Mouse (Mus musculus) layer of hippocampus, adult 9-11 months (tissue): ENCODE results near the gene Phf3.
"Not testable (repeated sequence)": the region's sequence is repeated elsewhere in the genome, so short reads cannot be mapped to it uniquely, and the experiment has no call there.

Experiments
- DNase-seq: peaks from one replicate; pipeline ENCODE4 v3.0.0; 2022

The Phf3 gene

DNA sequence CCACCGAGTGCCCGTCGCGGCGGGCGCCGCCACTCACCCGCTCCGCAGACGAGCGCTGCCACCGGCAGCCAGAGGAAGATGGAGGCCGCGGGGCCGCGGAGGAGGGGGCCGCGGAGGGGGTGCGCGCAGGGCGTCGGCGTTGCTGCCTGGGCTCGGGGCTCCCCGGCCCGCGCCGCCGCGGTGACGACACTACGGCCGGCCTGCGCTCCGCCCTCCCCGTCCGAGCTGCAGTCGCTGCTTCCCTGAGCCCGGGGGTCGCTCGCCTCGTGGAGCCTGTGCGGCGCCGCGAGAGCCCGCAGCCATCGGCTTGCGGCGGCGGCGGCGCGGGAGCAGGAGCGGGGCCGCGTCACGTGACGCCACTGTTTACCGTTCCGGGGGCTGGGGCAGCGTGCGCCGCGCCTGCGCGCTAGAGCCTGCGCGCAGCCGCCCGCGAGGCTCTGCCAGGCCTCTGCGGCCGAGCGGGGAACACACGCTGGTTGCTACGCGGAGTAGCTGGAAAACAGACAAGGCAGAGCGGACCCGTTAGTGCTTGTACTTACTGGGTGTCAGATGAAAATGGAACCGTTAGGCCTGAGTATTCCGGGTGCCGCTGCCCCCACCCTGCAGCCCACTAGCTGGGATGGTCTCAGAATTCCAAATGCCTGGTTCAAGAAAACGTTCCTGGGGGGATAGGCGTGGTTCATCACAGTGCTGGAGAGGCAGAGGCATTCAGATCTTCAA is at the start of gene Phf3:
Gene Phf3, minus strand, starts transcription at position 381 of the 720 bp plus-strand sequence.
- peak; percentile 92 for DNase-seq

DNA sequence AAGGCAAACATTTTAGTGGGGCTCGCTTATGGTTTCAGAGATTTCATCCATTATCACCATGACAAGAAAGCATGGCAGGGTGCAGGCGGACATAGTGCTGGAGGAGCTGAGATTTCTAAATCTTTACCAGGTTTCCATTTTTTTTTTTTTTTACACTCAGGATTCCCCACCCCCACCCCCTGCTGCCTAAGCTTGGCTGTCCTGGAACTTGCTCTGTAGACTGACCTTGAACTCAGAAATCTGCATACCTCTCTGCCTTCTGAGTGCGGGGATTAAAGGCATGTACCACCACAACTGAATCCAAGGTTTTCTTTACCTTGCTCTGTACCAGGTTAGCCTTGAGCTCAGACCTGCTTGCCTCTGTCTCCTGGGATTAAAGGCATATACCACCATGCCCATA is 48.5 kb upstream of the Phf3 start:
- no peak for DNase-seq

DNA sequence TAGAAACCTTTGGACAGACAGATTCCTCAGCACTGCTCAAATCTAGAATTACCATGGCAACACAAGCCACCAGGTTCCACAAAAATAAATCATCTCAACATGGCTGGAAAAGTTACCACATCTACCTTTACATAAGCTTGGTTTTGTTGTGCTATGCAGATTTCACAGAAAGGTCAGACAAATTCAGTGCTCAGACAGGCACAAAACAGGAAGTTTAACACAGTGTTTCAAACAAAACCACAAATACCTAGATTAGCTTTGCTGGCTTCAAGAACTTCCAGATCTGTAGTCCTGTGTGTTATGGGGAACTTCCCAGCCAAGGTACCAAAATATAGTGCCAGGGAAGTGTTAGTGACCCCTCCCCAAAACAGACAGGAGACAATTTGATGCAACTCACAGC is 47.5 kb upstream of the Phf3 start:
- no peak for DNase-seq

DNA sequence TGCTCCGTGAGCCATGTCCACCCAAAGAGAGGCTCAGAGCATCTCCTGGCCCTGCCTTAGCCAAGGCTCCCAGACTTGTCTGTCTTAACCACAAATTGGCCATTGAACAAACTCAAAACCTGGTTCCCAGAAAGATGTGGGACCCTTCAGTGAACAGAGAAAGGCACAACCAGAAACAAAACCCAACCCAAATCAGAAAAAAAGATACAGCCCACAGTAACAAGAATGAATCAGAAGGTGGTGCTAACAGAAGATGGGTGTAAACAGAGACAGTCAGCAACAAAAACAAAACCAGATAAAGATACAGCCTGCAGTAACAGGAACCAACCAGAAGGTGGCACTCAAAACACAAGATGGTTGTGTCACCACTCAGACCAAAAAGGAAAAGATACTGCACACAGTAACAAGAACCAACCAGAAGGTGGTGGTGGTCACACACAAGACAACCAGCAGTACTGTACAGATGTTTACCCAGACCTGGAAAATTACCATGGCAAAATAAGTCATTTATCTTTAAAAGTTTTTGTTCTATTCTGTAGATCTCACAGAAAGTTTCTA is 47.0 kb upstream of the Phf3 start:
- DNase-seq, result peak; percentile 46

DNA sequence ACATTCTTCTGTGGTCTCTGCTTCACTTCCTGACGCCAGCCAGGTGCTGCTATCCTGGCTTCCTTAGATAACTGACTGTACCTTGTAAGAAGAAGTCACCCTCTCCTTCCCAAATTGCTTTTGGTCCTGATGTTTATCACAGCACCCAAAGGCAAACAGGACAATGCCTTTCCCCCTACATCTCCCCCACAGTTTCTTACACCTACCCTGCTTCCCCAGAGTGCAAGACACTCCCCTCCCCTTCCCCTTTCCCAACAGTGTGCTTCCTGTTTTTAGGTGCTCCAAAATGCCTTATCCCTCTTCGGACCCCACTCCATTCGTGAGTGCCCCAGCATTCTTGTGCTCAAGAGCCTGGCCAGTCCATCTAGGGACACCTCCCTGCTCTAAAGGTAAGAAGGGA is 36.5 kb upstream of the Phf3 start:
- DNase-seq, result no peak

DNA sequence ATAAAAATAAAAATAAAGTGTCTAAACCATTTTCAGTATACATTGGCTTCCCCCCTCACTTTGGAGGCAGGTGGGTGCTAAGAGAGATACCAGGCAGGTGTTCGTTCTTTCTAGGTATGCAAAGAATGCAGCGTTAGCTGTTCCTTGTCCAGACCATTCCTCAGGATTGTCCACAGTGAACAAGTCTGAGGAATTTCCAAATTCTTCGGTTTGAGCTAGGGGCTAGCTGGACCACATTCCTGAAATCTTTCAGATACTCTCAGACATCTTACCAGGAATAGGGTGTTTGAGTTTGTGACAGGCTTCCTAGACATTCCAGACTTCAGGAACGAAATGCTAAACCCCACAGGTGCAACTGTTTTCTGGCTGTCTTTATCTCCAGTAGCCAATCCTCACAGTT is 35.1 kb upstream of the Phf3 start:
- DNase-seq, result no peak

DNA sequence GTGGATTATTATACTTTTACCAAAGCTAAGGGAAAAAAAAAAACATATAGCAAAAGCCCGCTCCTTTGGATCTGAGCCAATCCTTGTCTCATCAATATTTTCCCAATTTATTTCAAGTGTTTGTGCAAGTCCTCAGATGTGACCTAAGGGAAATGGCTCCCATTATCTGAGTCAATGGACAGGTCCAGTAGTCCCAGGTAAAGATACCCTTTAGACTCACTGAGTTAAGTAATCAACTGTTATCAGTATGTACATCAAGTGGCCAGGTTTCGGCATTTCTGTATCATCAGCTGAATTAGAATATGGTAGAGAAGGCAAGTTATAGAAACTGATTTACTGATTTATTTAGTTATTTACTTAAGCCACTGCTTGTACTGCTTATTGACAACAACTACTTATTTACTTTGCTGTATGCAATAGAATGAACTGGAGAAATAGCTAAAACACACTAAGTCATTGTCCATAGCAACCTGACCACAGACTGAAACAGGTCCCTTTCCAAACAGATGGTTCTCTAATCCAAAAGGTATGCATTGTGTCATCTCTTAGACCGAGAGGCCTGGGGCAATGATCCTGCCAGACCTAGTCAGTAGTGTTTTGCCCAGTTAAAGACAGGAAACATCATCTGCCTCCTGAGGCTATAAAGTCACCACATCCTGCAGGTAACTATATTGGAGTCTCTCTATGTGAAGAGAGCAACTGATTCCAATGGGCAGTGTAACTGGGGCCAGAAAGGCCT is 29.9 kb upstream of the Phf3 start:
- no peak for DNase-seq

DNA sequence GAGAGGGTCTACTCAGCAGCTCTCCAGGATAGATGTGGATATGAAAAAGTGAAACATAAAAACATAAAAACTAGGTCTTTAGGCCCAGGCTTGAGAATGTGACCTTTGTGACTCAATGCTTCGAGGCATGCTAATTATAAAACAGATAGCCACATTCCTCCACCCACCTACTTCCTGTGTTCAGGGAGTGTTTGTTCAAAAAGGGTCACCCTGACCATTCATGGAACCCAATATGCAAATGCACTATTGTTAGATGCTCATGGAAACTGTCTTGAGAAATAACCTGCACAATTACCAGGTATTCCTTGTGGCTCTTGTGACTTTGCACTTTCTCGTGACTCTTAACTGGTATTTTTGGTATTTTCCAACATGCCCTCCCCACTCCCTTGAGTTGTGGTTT is 25.0 kb upstream of the Phf3 start:
- DNase-seq, result no peak

DNA sequence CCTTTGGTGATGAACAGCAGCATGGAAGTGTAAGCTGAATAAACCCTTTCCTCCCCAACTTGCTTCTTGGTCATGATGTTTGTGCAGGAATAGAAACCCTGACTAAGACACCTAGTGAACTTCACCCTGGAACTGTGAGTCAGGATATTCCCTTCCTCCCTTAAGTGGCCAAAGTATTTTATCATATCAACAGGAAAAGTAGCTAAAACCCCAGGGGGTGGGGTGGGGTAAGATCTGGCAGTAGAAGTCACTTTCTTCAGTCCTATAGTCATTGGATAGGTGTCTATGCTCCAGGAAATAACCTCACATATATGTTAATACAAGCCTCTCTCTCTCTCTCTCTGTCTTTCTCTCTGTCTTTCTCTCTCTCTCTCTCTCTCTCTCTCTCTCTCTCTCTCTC is 21.6 kb upstream of the Phf3 start:
- not testable (repeated sequence) for DNase-seq

DNA sequence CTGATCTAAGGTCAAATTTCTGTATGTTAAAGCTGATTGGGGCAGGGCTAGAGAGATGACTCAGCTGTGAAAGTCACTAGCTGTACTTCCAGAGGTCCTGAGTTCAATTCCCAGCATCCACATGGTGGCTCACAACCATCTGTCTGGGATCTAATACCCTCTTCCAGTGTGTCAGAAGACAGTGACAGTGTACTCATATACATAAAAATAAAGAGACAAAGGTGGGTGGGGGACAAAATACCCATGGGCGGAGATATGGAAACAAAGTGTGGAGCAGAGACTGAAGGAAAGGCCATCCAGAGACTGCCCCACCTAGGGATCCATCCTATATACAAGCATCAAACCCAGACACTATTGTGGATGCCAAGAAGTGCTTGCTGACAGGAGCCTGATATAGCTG is 10.1 kb upstream of the Phf3 start:
- DNase-seq, result not testable (repeated sequence)

DNA sequence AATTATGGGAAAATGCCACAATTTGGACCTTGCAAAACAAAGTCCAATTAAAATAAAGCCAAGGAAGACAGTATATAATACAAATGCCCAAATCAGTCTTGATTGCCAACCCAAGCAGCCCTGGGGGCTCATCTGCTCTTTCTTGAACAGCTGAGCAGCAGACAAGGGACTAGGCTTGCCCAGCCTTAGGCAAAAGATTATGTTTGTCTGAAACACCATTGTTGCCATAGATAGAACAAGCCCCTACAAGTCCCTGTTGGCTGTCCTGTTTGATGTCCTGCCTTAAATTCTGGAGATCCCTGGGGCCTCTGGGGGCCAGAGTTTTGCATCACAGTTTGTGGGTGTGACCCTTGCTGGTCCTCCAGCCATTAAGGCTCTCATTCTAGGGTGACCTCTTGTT is 2.0 kb upstream of the Phf3 start:
- no peak for DNase-seq

DNA sequence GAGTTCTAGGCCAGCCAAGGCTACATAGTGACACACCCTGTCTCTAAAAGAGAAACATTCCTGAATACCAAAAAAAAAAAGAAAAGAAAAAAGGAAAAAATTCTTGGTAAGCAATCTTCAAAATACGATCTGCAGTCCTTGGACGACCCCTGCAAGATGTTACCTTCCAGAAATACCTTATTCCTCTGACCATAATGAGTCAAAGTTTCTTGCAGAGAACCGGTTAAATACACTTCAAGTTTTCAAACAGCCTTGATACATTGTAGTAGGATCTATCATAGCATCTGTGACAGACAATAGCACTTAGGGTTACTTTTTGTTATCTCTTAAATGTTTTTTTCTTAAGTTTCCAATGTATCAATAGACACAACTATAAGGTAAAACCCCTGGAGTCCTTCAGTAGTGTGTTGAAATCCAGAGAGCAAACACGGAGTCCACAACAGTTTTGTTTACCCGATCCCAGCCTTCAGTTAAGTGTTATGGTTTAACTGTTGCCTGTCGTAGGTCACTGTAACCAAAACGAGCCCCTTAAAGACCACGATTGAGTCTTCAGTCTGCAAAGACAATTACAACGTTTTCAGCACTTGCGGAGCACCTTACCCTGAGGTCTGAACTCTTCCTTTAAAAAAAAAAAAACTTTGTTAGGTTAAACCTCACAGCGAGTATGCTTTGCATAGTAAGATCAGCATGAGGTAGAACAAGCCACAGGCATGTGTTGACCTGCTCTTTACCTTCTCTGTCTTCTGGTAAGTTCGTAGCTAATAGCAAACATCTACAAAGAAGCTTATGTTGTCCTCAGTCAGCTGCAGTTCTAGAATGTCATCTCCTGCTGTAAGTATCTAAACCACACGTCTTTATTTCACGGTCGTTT is 775 bp upstream of the Phf3 start:
- DNase-seq, result no peak

DNA sequence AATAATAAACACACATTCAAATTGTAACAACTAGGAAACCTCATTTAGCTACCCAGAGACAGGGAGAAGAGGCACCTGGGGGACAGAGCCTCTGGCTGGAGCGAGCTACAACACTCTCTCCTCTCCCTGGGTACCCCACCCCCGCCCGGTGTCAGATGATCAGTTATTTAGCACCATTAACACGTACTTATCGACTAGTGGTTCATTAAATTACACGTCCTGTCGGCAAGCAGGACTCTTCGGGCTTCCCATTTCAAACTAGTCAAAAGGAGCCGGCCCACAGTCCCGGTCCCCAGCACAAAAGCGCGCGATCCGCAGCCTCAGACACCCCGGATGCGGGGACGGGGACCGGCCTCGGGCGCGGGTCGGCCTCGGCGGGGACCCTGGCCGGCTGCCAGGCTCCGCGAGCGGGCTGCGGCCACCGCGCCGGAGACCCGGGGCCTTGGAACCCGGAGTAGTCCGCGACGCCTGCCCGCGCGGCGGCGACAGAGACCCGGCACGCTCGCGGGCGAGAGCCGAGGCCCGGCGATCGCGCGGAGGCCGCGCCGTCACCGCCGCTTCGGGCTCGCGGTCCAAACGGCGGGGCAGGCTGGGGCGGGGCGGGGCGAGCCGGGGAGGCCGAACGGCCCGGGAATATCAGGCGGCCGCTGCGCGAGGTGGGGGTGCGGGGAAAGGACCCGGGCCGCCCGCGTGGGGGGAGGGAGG is 733 bp downstream of the Phf3 start:
- peak; percentile 40 for DNase-seq

DNA sequence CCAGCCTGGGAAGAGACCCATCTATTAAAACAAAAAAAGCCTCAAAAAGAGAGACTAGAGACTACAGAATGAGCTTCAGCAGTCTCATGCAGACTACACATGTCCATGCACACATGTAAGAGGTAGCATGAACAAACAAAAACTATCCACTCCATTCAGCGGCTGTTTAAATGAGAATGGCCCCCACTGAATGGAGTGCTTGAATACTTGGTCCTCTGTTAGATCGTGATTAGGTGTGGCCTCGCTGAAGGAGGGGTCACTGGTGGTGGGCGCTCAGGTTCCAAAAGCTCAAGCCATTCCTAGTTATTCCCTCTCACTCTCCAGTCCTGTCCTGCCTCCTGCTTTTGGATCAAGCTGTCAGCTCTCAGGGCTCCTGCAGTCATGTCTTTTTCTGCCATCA is 5.9 kb downstream of the Phf3 start:
- no peak for DNase-seq

DNA sequence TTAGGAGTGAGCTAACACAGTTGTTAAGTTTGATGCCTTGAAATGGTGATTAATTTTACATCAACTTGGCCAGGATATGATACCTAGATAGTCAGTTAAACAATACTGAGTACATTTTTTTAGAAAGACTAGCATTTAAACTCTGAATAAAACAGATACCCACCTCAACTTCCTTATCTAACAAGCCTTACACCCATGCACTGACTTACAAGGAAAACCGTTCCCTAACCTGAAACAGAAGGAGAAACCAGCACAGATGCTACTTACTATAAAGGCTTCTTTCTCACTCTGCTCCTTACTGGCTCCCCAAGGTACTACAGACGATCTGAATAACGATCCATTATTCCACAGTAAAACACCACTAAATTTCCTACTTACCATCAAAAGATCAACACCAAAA is 21.2 kb downstream of the Phf3 start:
- no peak for DNase-seq

DNA sequence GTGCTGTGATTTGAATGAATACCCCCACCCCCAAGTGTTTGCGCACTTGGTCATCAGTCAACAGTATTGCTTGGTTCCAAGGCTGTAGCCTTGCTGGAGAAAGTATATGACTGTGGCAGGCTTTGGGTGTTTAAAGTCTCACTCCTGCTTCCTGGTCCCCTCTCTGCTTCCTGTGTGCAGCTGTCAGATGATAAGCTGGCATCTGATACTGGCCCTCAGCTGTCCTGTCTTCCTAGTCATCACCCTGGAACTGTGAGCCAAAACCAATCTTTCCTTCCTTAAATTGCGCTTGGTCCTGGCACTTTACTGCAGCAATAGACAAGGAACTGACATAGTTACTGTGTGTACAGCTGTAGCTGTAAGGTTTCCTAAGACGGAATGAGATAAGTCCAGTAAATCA is 21.8 kb downstream of the Phf3 start:
- no peak for DNase-seq

DNA sequence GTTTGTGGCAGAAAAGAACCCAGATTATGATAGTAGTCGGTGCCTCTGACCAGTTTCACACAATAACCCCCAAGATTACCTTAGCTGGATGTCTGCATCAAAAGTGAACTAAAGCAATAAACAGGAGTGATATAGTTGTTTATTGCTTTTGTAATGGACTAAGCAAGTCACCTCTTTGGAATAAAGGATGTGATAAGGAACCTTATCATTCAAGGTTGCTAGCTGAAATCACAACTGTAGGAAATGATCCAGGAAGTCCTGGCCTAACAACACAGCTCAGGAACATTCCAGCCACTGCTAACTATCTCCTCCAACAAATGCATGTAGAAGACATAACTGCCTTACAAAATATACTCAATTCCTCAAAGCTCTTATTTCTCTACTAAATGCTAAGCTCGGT is 22.8 kb downstream of the Phf3 start:
- DNase-seq, result no peak

DNA sequence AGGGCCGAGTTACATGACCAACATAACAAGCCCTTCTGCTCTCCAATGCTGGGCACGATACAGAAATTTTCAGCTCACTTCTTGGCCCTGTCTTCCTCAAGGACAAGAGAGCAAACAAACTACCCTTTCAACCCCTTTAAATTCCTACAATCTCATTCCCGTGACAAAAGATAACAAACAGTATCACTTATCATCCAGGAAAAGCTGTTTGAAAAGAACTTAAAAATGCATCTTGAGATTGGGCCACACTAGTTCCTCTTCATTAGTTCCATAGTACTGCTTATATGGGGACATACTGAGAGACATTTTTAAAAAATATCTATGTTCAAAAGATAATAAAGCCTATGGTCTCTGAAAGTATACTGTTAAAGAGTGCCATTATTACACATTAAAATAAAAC is 23.8 kb downstream of the Phf3 start:
- no peak for DNase-seq

DNA sequence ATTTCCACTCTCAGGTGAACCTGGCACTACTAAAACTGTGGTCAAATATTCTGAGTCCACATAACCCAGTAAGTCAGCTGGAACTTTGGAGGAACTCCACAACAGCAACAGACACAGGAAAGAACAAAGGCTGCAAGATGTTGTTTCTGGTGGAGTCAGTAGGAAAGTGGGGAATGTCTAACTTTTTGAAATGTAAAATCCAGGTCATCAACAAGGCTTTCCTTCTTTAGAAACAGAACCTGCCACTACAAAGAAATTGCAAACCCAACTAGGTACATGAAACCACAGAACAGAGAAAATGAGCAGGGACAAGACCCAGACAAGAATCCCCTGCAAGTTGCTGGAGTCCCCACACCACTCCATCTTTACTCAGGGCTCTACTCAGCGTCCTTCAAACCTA is 26.0 kb downstream of the Phf3 start:
- DNase-seq, result no peak

DNA sequence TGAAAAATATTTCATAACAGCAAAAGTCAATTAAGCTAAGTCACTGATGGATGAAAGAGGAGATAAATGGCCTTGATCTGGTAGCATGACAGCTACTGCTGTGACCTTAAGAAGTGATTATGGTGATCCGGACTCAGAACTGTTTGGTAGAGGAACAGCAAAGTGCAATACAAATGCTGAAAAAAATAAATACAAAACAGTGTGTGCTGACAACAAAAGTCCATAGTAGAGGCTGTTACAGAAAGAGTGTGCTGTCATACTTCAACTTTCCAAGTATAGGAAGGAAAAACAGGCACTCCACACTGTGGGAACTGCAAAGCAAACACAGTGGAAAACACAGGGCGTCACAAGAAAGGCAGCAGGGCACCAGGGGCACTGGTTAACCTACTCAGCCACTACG is 34.1 kb downstream of the Phf3 start:
- DNase-seq, result no peak

DNA sequence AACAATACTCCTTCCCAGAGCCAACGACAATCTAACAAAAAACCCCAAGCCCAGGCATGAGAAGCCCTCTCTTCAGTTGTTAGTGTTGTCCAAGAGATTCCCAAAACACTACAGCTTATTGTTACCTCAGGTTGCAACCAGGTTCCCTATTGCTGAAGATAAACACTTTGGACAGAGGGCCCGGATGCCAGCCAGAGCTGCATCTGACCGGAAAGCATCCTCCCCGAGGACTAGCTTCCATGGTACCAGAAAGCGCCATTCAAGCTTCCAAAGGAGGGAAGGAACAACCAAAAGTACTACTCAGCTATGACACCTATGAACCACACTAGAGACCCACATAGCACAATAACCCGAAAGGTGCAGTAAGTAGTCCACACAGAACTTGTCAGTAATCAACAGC is 38.2 kb downstream of the Phf3 start:
- no peak for DNase-seq

DNA sequence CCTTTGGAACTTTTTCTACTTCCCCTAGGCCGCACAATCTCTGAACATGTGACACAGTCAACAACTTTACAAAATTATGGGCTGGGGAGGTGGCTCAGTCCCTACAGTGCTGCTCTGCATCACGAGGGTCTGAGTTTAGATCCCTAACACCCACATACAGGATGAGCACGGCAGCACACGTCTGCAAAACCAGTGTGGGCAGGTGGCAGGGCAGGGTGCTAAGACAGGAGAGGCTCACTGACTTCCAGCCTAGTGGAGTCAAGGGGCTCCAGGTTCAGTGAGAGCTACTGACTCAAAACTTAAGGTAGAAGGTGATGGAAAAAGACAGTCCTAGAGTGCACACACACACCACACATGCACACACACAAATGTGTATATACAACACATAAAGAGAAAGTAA is 40.9 kb downstream of the Phf3 start:
- DNase-seq, result no peak

DNA sequence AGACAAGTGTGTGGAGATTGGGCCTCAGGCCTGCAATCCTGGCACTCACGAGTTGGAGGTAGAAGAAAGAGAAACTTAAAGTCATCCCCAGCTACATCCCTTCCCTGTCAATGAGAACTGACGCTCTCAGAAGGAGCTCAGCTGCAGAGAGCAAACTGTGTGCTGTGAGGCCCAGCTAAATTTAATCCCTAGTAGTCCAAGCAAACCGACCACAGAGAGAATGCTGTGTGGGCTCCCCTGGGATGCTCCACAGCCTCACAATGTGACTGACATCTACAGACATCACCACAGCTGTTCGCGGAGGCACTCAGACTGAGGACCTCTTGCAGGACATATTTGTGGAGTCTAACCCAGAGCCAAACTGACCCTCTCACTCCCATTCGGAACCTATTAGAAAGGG is 54.3 kb downstream of the Phf3 start:
- DNase-seq, result no peak
